Mouse (Mus musculus): ENCODE measurements around the gene Cbll1.

The Cbll1 gene

GRCm38 (mm10) chr12:31499314-31500131 is at the start of gene Cbll1:
Cbll1 (minus strand) TSS chr12:31499616.
- peak; percentile 90 to 95 for DNase-seq (ENCODE audit: low spot score in 2 of 2)

GRCm38 (mm10) chr12:31546061-31546460 is 46.6 kb upstream of the Cbll1 start:
- no peak for DNase-seq (ENCODE audit: low spot score in 2 of 2)

- DNase-seq (ENCODE audit: low spot score in 2 of 2) = no peak
These were observed 45.8 kb upstream of the Cbll1 start for GRCm38 (mm10) chr12:31545219-31545618.

GRCm38 (mm10) chr12:31541541-31541940 is 42.1 kb upstream of the Cbll1 start:
- no peak for DNase-seq (ENCODE audit: low spot score in 2 of 2)

GRCm38 (mm10) chr12:31539783-31540182 is 40.4 kb upstream of the Cbll1 start:
- DNase-seq (ENCODE audit: low spot score in 2 of 2) = no peak

GRCm38 (mm10) chr12:31537515-31538230 is 38.3 kb upstream of the Cbll1 start:
- no peak for DNase-seq (ENCODE audit: low spot score in 2 of 2)

GRCm38 (mm10) chr12:31534060-31534843 is 34.8 kb upstream of the Cbll1 start:
- DNase-seq (ENCODE audit: low spot score in 2 of 2) = no peak

GRCm38 (mm10) chr12:31533218-31533908 is 33.9 kb upstream of the Cbll1 start:
- DNase-seq (ENCODE audit: low spot score in 2 of 2) = no peak

GRCm38 (mm10) chr12:31532054-31532453 is 32.6 kb upstream of the Cbll1 start:
- no peak for DNase-seq (ENCODE audit: low spot score in 2 of 2)

- no peak for DNase-seq (ENCODE audit: low spot score in 2 of 2)
These were observed 28.0 kb upstream of the Cbll1 start for GRCm38 (mm10) chr12:31527407-31527806.

- DNase-seq (ENCODE audit: low spot score in 2 of 2) = no peak
These were observed 22.0 kb upstream of the Cbll1 start for GRCm38 (mm10) chr12:31521371-31521770.

GRCm38 (mm10) chr12:31520119-31520518 is 20.7 kb upstream of the Cbll1 start:
- no peak for DNase-seq (ENCODE audit: low spot score in 2 of 2)

GRCm38 (mm10) chr12:31513724-31514503 is 14.5 kb upstream of the Cbll1 start:
- no peak for DNase-seq (ENCODE audit: low spot score in 2 of 2)

GRCm38 (mm10) chr12:31512634-31513411 is 13.4 kb upstream of the Cbll1 start:
- no peak for DNase-seq (ENCODE audit: low spot score in 2 of 2)

- no peak for DNase-seq (ENCODE audit: low spot score in 2 of 2)
These were observed 11.8 kb upstream of the Cbll1 start for GRCm38 (mm10) chr12:31511218-31511617.

GRCm38 (mm10) chr12:31508496-31508895 is 9.1 kb upstream of the Cbll1 start:
- DNase-seq (ENCODE audit: low spot score in 2 of 2) = no peak

- no peak for DNase-seq (ENCODE audit: low spot score in 2 of 2)
These were observed 8.4 kb upstream of the Cbll1 start for GRCm38 (mm10) chr12:31507718-31508364.

- no peak for DNase-seq (ENCODE audit: low spot score in 2 of 2)
These were observed 3.8 kb upstream of the Cbll1 start for GRCm38 (mm10) chr12:31503211-31503610.

- DNase-seq (ENCODE audit: low spot score in 2 of 2) = no peak
These were observed 1.9 kb upstream of the Cbll1 start for GRCm38 (mm10) chr12:31501266-31501665.

- DNase-seq (ENCODE audit: low spot score in 2 of 2) = no peak
These were observed 780 bp upstream of the Cbll1 start for GRCm38 (mm10) chr12:31500196-31500595.
